Mouse (Mus musculus) liver, postnatal 0 days (tissue): ENCODE measurements around the gene Rhob. TPM values are rescaled to one million over a fixed set of nuclear protein-coding genes. Genes with fewer than 3 reads are reported as not detected.

Source experiments
- ATAC-seq: fragments of 200-750 bp; cut with Nextera tagmentation; 2 replicates; pipeline ENCODE4 v1.8.0; 2017; ENCODE audit warnings: mild to moderate bottlenecking, moderate library complexity
- DNase-seq: peaks from one replicate; pipeline ENCODE4 v3.0.0-alpha.2; 2016
- H3K27ac ChIP-seq: fragments of 300-500 bp; sonication (generic); 2 replicates; pipeline ENCODE4 v1.5.1; 2014; ENCODE audit warnings: antibody characterized with exemption, moderate library complexity, mild to moderate bottlenecking, low read depth
- H3K27me3 ChIP-seq: fragments of 300-500 bp; sonication (generic); 2 replicates; pipeline ENCODE4 v1.6.1; 2014; ENCODE audit warnings: low read length, control low read depth, mixed read lengths; ENCODE audit not compliant: insufficient read depth
- H3K36me3 ChIP-seq: fragments of 300-500 bp; sonication (generic); replicated peaks from 2 replicates; pipeline ENCODE4 v1.6.1; 2014; ENCODE audit warnings: mild to moderate bottlenecking, control low read depth, low read length, moderate library complexity, mixed read lengths; ENCODE audit not compliant: insufficient read depth
- H3K4me1 ChIP-seq: fragments of 300-500 bp; sonication (generic); 2 replicates; pipeline ENCODE4 v1.6.1; 2014; ENCODE audit warnings: antibody characterized with exemption, mild to moderate bottlenecking, control low read depth; ENCODE audit not compliant: insufficient read depth
- H3K4me2 ChIP-seq: fragments of 300-500 bp; sonication (generic); 2 replicates; pipeline ENCODE4 v1.6.1; 2014; ENCODE audit warnings: low read depth, mild to moderate bottlenecking, low read length, moderate library complexity, mixed read lengths
- H3K4me3 ChIP-seq: fragments of 300-500 bp; sonication (generic); 2 replicates; pipeline ENCODE4 v1.5.1; 2014; ENCODE audit warnings: low read depth, low read length
- H3K9ac ChIP-seq: fragments of 300-500 bp; sonication (generic); replicated peaks from 2 replicates; pipeline ENCODE4 v1.6.1; 2014; ENCODE audit warnings: mild to moderate bottlenecking, moderate library complexity
- H3K9me3 ChIP-seq: fragments of 300-500 bp; sonication (generic); 2 replicates; pipeline ENCODE4 v1.6.1; 2016; ENCODE audit warnings: mild to moderate bottlenecking, control low read depth, low read length, mixed read lengths
- CTCF ChIP-seq: sonication (generic); IDR thresholded peaks from 2 replicates; pipeline ENCODE4 v1.5.1; 2016; ENCODE audit warnings: antibody characterized with exemption, low read depth
- EP300 ChIP-seq: IDR thresholded peaks from 2 replicates; pipeline ENCODE4 v1.6.1; 2016; ENCODE audit warnings: antibody characterized with exemption, low read depth, mild to moderate bottlenecking
- WGBS: fragments of 180-500 bp; shearing (Covaris S2); extraction: QIAGEN DNeasy Blood & Tissue Kit; methylation state at CpG from one replicate; pipeline ENCODE4 v1.1.7; 2014; ENCODE audit not compliant: insufficient replicate concordance; 5-methylcytosine and 5-hydroxymethylcytosine counted together
- polyA plus RNA-seq: library from polyadenylated mRNA; unstranded; fragments of >200 nt; fragmentation: Nextera tagmentation; extraction: Ambion mirVana; gene quantifications from 2 replicates; pipeline ENCODE4 v1.2.1, GENCODE M21; 2015

The Rhob gene
- polyA plus RNA-seq, result 6.9 and 8.7 TPM in 2 replicates

- DNase-seq (peak; percentile 91), ATAC-seq (peak; percentile 94)
- Histone ChIP-seq H3K4me3 (peak within 1 kb of the TSS; percentile 85), H3K27me3 (no peaks in the 10 kb centered on the region), H3K4me2 (peak within 1 kb of the TSS; percentile 72), H3K9me3 (no peaks in the 10 kb centered on the region), H3K27ac (peak within 1 kb of the TSS; percentile 100), H3K4me1 (peaks cover 26% of the 10 kb centered on the region), H3K9ac (peak within 1 kb of the TSS; percentile 99), H3K36me3 (no peaks in the 10 kb centered on the region)
- TF ChIP-seq CTCF, result no peak
- TF ChIP-seq EP300, result no peak
- WGBS, result under 1% methylated on average over 56 of the region's 56 CpGs
These were observed at the start of gene Rhob for GRCm38 (mm10) chr12:8499871-8500596. Gene Rhob (minus strand): TSS chr12:8500009.

DNA sequence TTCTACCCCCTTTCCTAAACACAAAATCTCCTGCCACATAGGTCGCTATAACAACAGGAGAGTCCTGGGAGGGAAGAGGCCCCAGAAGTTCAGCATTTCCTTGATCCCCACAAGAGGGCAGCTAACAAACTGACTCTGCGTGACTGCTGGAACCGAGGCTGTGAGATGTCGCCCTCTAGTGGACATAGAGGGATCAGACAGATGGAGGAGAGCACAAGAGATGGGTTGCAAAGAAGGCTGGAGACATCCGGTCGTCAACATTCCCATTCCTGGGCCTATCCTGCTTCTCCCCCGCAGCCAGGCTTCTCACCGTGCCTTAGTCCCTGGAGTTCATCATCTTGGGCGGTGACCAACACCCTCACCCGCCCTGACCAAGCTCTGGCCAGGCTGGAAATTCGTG lies 47.5 kb upstream of the Rhob start:
- no peak for TF ChIP-seq EP300
- TF ChIP-seq CTCF, result peak; percentile 99
- H3K9me3 ChIP-seq, result no peaks in the 10 kb centered on the region
- H3K36me3 ChIP-seq, result no peaks in the 10 kb centered on the region
- no peaks in the 10 kb centered on the region for H3K27me3 ChIP-seq
- DNase-seq, result peak; percentile 79
- H3K4me3 ChIP-seq, result no peak overlapping the region
- H3K4me1 ChIP-seq, result peaks cover 9% of the 10 kb centered on the region; the same call in 1 of the 2 replicates
- ATAC-seq, result peak; percentile 86
- H3K27ac ChIP-seq, result no peak overlapping the region
- H3K9ac ChIP-seq, result no peak overlapping the region
- H3K4me2 ChIP-seq, result peak overlapping the region; percentile 41; the same call in 1 of the 2 replicates
- WGBS, result 12% methylated on average over 11 of the region's 11 CpGs

GRCm38 (mm10) chr12:8546801-8547200 lies 47.0 kb upstream of the Rhob start:
- Histone ChIP-seq H3K4me2 (no peak overlapping the region), H3K4me1 (peaks cover 9% of the 10 kb centered on the region; the same call in 1 of the 2 replicates), H3K9me3 (no peaks in the 10 kb centered on the region), H3K9ac (no peak overlapping the region), H3K27me3 (no peaks in the 10 kb centered on the region), H3K27ac (no peak overlapping the region), H3K4me3 (no peak overlapping the region), H3K36me3 (no peaks in the 10 kb centered on the region)
- TF ChIP-seq CTCF, result no peak
- TF ChIP-seq EP300, result no peak
- 74% methylated on average over 6 of the region's 6 CpGs for WGBS
- no peak for ATAC-seq
- no peak for DNase-seq

- Histone ChIP-seq H3K9me3 (no peaks in the 10 kb centered on the region), H3K9ac (no peak overlapping the region), H3K4me1 (peaks cover 9% of the 10 kb centered on the region), H3K27ac (no peak overlapping the region), H3K4me2 (no peak overlapping the region), H3K4me3 (no peak overlapping the region), H3K27me3 (no peaks in the 10 kb centered on the region), H3K36me3 (no peaks in the 10 kb centered on the region)
- DNase-seq (no peak), ATAC-seq (no peak)
- 66% methylated on average over 5 of the region's 5 CpGs for WGBS
- TF ChIP-seq EP300, result no peak
- no peak for TF ChIP-seq CTCF
These were observed 45.3 kb upstream of the Rhob start for GRCm38 (mm10) chr12:8545066-8545610.

- Histone ChIP-seq H3K4me1 (peaks cover 10% of the 10 kb centered on the region), H3K4me3 (no peak overlapping the region), H3K36me3 (no peaks in the 10 kb centered on the region), H3K27ac (no peak overlapping the region), H3K27me3 (no peaks in the 10 kb centered on the region), H3K9me3 (no peaks in the 10 kb centered on the region), H3K9ac (no peak overlapping the region), H3K4me2 (no peak overlapping the region)
- ATAC-seq (no peak), DNase-seq (no peak)
- TF ChIP-seq EP300, result no peak
- TF ChIP-seq CTCF, result no peak
- 75% methylated on average over 4 of the region's 4 CpGs for WGBS
These were observed 42.6 kb upstream of the Rhob start for GRCm38 (mm10) chr12:8542371-8542770.

- Histone ChIP-seq H3K9ac (no peak overlapping the region), H3K27ac (no peak overlapping the region), H3K4me1 (peaks cover 8% of the 10 kb centered on the region), H3K27me3 (no peaks in the 10 kb centered on the region), H3K36me3 (no peaks in the 10 kb centered on the region), H3K9me3 (no peaks in the 10 kb centered on the region), H3K4me3 (no peak overlapping the region), H3K4me2 (no peak overlapping the region)
- ATAC-seq (peak; percentile 84), DNase-seq (peak; percentile 58)
- WGBS, result 64% methylated on average over 13 of the region's 13 CpGs
- TF ChIP-seq EP300, result no peak
- TF ChIP-seq CTCF, result no peak
These were observed 39.7 kb upstream of the Rhob start for GRCm38 (mm10) chr12:8539471-8539870.
